Mouse (Mus musculus) embryonic facial prominence, embryonic 11.5 days (tissue): ENCODE measurements around the gene Parvb. TPM values are rescaled to one million over a fixed set of nuclear protein-coding genes. Genes with fewer than 3 reads are reported as not detected.
"Not testable (repeated sequence)": the region's sequence is repeated elsewhere in the genome, so short reads cannot be mapped to it uniquely, and the experiment has no call there.

ENCODE experiments used
- ATAC-seq: fragments of 200-750 bp; cut with Nextera tagmentation; replicated peaks from 2 replicates; pipeline ENCODE4 v1.8.0; 2017; ENCODE audit warnings: low read depth; ENCODE audit not compliant: insufficient number of reproducible peaks, low FRiP score, low TSS enrichment
- DNase-seq: peaks from one replicate; pipeline ENCODE4 v3.0.0-alpha.2; 2015; ENCODE audit warnings: low spot score
- H3K27ac ChIP-seq: fragments of 300-500 bp; sonication (generic); replicated peaks from 2 replicates; pipeline ENCODE4 v1.5.1; 2014; ENCODE audit warnings: mild to moderate bottlenecking, low read depth, low read length, control low read depth
- H3K27me3 ChIP-seq: fragments of 300-500 bp; sonication (generic); 2 replicates; pipeline ENCODE4 v1.6.1; 2014; ENCODE audit warnings: mild to moderate bottlenecking, low read length, moderate library complexity, mixed read lengths; ENCODE audit not compliant: control insufficient read depth, insufficient read depth
- H3K36me3 ChIP-seq: fragments of 300-500 bp; sonication (generic); replicated peaks from 2 replicates; pipeline ENCODE4 v1.6.1; 2014; ENCODE audit warnings: low read depth, mild to moderate bottlenecking, low read length, moderate library complexity, mixed read lengths; ENCODE audit not compliant: control insufficient read depth, insufficient read depth
- H3K4me1 ChIP-seq: fragments of 300-500 bp; sonication (generic); 2 replicates; pipeline ENCODE4 v1.6.1; 2014; ENCODE audit warnings: low read length, mixed read lengths; ENCODE audit not compliant: control insufficient read depth, insufficient read depth
- H3K4me2 ChIP-seq: fragments of 300-500 bp; sonication (generic); 2 replicates; pipeline ENCODE4 v1.6.1; 2014; ENCODE audit warnings: low read depth, mild to moderate bottlenecking, control low read depth, low read length, moderate library complexity
- H3K4me3 ChIP-seq: fragments of 300-500 bp; sonication (generic); 2 replicates; pipeline ENCODE4 v1.5.1; 2014; ENCODE audit warnings: low read depth, low read length, control low read depth
- H3K9ac ChIP-seq: fragments of 300-500 bp; sonication (generic); replicated peaks from 2 replicates; pipeline ENCODE4 v1.6.1; 2014; ENCODE audit warnings: mild to moderate bottlenecking, control low read depth, low read length
- H3K9me3 ChIP-seq: fragments of 300-500 bp; sonication (generic); replicated peaks from 2 replicates; pipeline ENCODE4 v1.6.1; 2016; ENCODE audit warnings: mild to moderate bottlenecking, low read length, inconsistent platforms, mixed read lengths; ENCODE audit not compliant: control insufficient read depth
- WGBS: fragments of 180-500 bp; shearing (Covaris S2); extraction: QIAGEN DNeasy Blood & Tissue Kit; methylation state at CpG from one replicate; pipeline ENCODE4 v1.1.7; 2014; 5-methylcytosine and 5-hydroxymethylcytosine counted together
- polyA plus RNA-seq: library from polyadenylated mRNA; unstranded; fragments of >200 nt; fragmentation: Nextera tagmentation; extraction: Ambion mirVana; gene quantifications from 2 replicates; pipeline ENCODE4 v1.2.1, GENCODE M21; 2014

The Parvb gene
- polyA plus RNA-seq, 1 experiment from 2014 or later, result 6.0 TPM

DNA sequence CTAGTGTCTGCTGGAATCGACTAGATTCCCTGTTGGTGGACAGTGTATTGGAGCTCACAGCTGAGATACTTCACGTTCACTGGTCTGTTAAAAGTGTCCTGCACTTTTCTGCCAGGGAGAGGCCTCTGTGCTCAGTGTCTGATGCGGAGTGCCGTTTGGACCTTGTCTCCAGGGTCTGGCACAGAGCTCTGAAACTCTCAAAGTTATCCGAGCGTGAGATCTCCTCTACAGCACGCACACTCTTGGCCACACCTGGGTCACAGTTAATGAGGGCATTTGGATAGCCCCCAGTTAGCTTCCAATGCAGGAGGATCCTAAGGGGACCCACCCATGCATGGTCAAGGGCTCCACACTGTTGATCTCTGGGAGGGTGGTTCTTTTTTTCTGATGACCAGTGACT, 46.2 kb downstream of the Parvb start:
- no peaks in the 10 kb centered on the region; the same call in 1 of the 2 replicates for H3K36me3 ChIP-seq
- H3K9ac ChIP-seq, result no peak overlapping the region

DNA sequence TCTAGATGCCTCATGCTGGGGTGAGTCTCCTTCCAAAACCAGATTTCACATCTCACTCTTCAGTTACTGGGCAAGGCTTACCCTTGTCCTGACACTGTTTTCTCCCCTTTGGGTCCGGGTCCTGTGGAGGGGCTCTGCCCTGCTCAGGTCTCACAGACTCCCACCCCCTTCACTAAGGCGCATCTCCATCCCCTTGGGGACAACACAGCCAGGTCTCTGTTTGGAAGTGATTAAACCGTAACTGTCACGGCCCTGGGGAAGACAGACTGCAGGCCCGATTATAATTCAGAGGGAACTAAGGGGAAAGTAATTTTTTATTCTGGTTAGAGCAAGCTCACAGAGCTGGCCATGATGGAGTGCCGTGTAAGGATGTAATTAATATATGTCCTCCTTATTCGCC, 46.8 kb downstream of the Parvb start:
- Histone ChIP-seq H3K9me3 (no peaks in the 10 kb centered on the region), H3K36me3 (no peaks in the 10 kb centered on the region; the same call in 1 of the 2 replicates), H3K27me3 (no peaks in the 10 kb centered on the region), H3K4me2 (no peak overlapping the region), H3K4me1 (no peaks in the 10 kb centered on the region), H3K4me3 (no peak overlapping the region), H3K27ac (no peak overlapping the region), H3K9ac (no peak overlapping the region)
- no peak for ATAC-seq
- DNase-seq, result no peak
- WGBS, result 62% methylated on average over 7 of the region's 7 CpGs

More for the DNA sequence above, 46.2 kb downstream of the Parvb start:
- Histone ChIP-seq H3K9me3 (no peaks in the 10 kb centered on the region), H3K27ac (no peak overlapping the region), H3K4me3 (no peak overlapping the region), H3K27me3 (no peaks in the 10 kb centered on the region), H3K4me2 (no peak overlapping the region), H3K4me1 (no peaks in the 10 kb centered on the region)
- 87% methylated on average over 7 of the region's 7 CpGs for WGBS
- DNase-seq (no peak), ATAC-seq (no peak)

DNA sequence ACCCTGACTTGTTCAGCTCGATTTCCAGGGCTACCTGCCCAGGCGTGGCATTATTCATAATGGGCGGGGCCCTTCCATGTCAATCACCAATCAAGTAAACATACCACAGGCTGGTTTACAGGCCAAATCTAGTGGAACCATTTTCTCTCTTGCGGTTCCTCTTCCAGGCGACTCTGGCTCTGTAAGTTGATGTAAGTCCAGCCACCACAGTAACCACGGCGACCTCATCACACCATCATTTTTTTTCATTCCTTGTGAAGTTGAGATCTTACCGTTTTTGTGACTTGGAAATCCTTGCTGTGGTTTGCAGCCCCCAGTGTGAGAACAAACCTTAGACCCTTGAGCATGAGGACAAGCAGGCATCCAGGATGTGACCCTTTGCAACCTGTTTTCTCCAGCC, 48.5 kb downstream of the Parvb start:
- H3K4me2 ChIP-seq, result no peak overlapping the region
- no peaks in the 10 kb centered on the region for H3K36me3 ChIP-seq
- no peaks in the 10 kb centered on the region for H3K27me3 ChIP-seq
- no peak overlapping the region for H3K9ac ChIP-seq
- 85% methylated on average over 8 of the region's 8 CpGs for WGBS
- H3K4me1 ChIP-seq, result no peaks in the 10 kb centered on the region
- DNase-seq (no peak), ATAC-seq (no peak)
- no peak overlapping the region for H3K27ac ChIP-seq
- no peak overlapping the region for H3K4me3 ChIP-seq
- no peaks in the 10 kb centered on the region for H3K9me3 ChIP-seq

DNA sequence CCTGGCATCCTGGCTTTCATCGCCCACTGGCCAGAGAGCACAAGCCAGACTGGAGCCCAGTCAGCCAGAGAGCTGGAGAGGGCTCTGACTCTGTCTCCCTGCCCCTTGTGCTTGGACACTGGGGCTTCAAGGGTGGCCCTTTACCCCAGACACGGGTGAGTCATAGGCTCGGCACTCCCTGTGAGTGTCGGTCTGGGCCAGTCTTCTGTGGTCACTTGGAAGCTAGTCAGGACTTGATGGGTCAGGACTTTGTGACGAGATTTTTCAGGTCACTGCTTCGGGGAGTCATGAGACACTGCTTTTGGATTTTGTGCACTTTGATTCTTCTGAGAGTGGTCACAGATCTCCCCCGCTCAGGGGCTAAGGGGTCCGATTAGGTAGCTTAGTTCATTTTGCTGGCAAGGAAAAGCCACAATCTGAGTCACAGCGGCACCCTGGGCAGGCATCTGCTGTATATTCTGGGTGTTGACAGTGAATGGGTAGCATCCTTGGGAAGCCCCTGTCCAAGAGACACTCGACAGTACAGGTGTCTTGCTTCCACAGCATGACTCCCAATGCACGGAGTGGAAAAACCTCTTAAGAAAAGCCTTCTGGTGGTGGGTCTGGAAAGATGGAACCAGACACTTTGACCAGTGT, 49.0 kb downstream of the Parvb start:
- H3K4me2 ChIP-seq, result no peak overlapping the region
- no peaks in the 10 kb centered on the region for H3K9me3 ChIP-seq
- H3K27ac ChIP-seq, result no peak overlapping the region
- H3K4me3 ChIP-seq, result no peak overlapping the region
- H3K27me3 ChIP-seq, result no peaks in the 10 kb centered on the region
- ATAC-seq (no peak), DNase-seq (no peak)
- no peaks in the 10 kb centered on the region for H3K36me3 ChIP-seq
- 88% methylated on average over 11 of the region's 11 CpGs for WGBS
- no peak overlapping the region for H3K9ac ChIP-seq
- H3K4me1 ChIP-seq, result no peaks in the 10 kb centered on the region

DNA sequence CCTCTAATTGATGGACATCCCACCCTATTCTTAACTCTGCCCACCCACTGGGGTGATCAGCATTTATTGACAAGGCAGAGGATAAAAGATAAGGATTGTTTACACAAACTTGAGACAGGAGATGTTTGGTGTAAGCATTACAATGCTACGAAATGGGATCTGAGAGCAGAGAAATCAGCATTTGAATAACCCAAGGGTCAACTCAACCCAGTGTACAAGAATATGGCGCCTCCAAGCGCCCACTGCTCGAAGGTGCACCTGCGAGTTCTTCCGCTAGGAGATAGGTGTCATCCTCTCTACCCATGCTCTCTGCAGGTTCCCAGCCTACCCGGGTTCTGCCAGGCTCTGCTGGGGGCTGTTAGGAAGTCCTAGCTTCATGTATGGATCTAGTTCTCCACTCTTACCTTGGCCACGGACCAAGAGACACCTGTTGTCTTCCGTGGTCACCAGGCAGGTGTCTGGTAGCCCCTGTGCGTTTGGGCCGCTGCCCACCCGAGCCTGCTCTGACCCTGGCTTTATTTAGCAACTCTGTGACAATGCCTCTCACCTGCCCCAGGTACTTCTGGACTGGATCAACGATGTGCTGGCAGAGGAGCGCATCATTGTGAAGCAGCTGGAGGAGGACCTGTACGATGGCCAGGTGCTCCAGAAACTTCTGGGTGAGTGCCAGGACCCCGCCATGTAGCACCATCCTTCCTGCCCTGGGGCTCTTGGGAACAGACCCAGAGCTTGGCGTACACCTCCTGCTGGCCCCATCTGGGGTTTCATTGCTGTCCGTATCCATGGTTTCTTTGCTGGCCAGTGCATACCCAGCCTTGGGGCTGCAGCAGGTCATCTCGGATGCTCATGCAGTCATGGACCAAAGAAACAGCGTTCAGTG, 50.6 kb downstream of the Parvb start:
- Histone ChIP-seq H3K9ac (no peak overlapping the region), H3K9me3 (no peaks in the 10 kb centered on the region), H3K27ac (no peak overlapping the region), H3K27me3 (no peaks in the 10 kb centered on the region), H3K4me2 (no peak overlapping the region), H3K4me3 (no peak overlapping the region), H3K4me1 (no peaks in the 10 kb centered on the region), H3K36me3 (no peaks in the 10 kb centered on the region)
- no peak for ATAC-seq
- 82% methylated on average over 20 of the region's 20 CpGs for WGBS
- no peak for DNase-seq

DNA sequence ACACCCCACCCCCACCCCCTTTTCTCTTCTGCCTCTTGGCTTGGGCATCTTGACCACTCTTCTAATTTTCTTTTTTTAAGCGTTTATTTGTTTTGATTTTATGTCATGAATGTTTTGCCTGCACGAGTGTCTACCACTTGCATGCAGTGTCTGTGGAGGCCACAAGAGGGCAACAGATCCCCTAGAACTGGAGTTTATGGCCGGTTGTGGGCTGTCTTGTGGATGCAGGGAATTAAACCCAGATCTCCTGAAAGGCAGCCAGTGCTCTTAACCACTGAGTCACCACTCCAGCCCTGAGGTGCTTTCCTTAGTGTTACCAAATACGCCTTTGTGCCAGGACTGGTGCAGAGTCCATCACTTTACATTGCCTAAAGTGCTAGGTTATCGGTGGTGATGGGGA, 52.2 kb downstream of the Parvb start:
- WGBS, result 63% methylated on average over 5 of the region's 5 CpGs
- no peak for ATAC-seq

DNA sequence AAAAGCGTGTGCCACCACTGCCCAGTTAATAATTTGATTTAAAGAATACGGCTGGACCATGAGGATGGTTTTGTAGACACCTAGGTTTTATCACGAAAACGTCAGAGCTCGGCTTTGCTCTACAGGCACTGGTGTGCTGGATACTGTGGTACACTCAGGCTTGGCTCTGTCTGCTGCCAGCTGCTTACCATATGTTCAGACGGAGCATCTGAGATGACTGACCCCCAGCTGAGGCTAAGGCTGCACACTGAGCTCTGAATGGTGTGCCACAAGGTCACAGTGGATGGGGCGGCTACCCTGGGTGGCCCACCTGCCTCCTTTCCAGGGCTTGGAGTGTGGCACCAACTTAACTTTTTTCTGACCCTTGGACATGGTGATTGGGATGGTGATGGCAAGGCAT, 53.6 kb downstream of the Parvb start:
- Histone ChIP-seq H3K27ac (no peak overlapping the region), H3K4me1 (no peaks in the 10 kb centered on the region), H3K4me3 (no peak overlapping the region), H3K27me3 (no peaks in the 10 kb centered on the region), H3K9me3 (no peaks in the 10 kb centered on the region), H3K4me2 (no peak overlapping the region), H3K36me3 (no peaks in the 10 kb centered on the region), H3K9ac (no peak overlapping the region)
- 65% methylated on average over 7 of the region's 7 CpGs for WGBS
- ATAC-seq (0 out of 2 replicates have a peak, but pooled peaks have one; percentile 30), DNase-seq (no peak)

More for the DNA sequence above, 52.2 kb downstream of the Parvb start:
- H3K27me3 ChIP-seq, result no peaks in the 10 kb centered on the region
- H3K27ac ChIP-seq, result no peak overlapping the region
- H3K9me3 ChIP-seq, result no peaks in the 10 kb centered on the region
- H3K4me3 ChIP-seq, result no peak overlapping the region
- H3K4me1 ChIP-seq, result no peaks in the 10 kb centered on the region
- peak; percentile 63 for DNase-seq
- no peak overlapping the region for H3K9ac ChIP-seq
- H3K36me3 ChIP-seq, result no peaks in the 10 kb centered on the region
- no peak overlapping the region for H3K4me2 ChIP-seq

DNA sequence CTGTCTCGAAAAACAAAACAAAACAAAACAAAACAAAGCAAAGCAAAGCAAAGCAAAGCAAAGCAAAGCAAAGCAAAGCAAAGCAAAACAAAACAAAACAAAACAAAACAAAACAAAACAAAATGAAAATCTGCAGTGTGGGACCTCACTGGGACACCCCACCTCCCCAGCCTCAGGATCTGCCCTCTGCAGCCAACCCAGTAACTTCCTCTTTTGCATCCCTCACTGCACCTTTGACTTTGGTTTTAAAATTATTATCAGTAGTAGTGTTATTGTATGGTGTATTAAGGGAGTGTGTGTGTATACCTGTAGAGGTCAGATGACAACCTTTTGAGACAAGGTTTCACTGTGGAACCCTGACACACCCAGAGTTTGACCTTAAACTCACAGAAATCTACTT, 57.1 kb downstream of the Parvb start:
- not testable (repeated sequence) for H3K9ac ChIP-seq, H3K36me3 ChIP-seq, H3K4me3 ChIP-seq, H3K4me2 ChIP-seq, H3K4me1 ChIP-seq, H3K9me3 ChIP-seq, DNase-seq, ATAC-seq, H3K27ac ChIP-seq, H3K27me3 ChIP-seq
- 91% methylated on average over 1 of the region's 1 CpGs for WGBS
